Mouse (Mus musculus): ENCODE data around the gene Lrrc9.

DNA sequence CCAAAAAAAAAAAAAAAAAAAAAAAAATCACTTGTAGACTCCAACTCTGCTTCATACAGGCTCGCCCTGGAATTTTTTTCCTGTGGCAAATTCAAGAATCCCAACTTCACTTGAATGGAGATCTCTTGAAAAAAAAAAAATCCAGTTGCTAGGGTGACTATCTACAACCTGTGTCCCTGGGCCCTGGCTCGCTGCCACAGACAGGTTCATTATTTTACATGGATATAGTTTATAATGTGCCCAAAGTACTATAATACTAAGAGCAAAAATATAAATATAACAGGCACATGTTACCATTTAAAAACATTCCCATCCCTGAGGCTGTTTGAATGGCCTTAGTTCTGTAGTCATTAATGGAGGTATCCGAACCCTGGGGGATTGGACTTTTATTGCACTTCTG, 93.9 kb downstream of the Lrrc9 start:
- TF ChIP-seq MEF2A (IDR thresholded peaks at IDR 0.05; ENCODE audit: extremely low read depth, insufficient replicate concordance, low read depth, low read length, poor library complexity, severe bottlenecking) (no peak), ZC3H11A (IDR thresholded peaks at IDR 0.05; ENCODE audit: low read depth, low read length) (no peak), JUND (IDR thresholded peaks at IDR 0.05; ENCODE audit: low read depth, low read length) (no peak), ZNF384 (IDR thresholded peaks at IDR 0.05; ENCODE audit: low read depth, low read length) (peak; percentile 88), CHD2 (IDR thresholded peaks at IDR 0.05; ENCODE audit: low read length) (no peak), CTCF (IDR thresholded peaks at IDR 0.05 in 2 of 3, conservative IDR thresholded peaks at IDR 0.05 in 1 of 3; ENCODE audit: control insufficient read depth in 1 of 3, insufficient read depth in 1 of 3, low read depth in 2 of 3, low read length in 3 of 3, poor library complexity in 1 of 3, severe bottlenecking in 1 of 3) (no peak), MYB (IDR thresholded peaks at IDR 0.05; ENCODE audit: low read depth, low read length) (no peak)
